Mouse (Mus musculus) erythroid progenitor cell, adult 5-6 weeks (primary cell): ENCODE data around the gene Kcnt1. TPM values are rescaled to one million over a fixed set of nuclear protein-coding genes. Genes with fewer than 3 reads are reported as not detected.

Experiments used
- ATAC-seq: replicated peaks from 2 replicates; pipeline ENCODE4 v1.8.0; 2016; ENCODE audit warnings: moderate number of reproducible peaks, mild to moderate bottlenecking, moderate TSS enrichment, inconsistent platforms; ENCODE audit not compliant: poor library complexity, low FRiP score, severe bottlenecking
- total RNA-seq, 2 experiments: library from RNA; stranded (forward) in 1 of 2; stranded (reverse) in 1 of 2; fragments of 150-400 nt in 1 of 2; fragments of 186-747, 209-891 nt in 1 of 2; gene quantifications; 2 replicates each; pipeline versions ENCODE4 v1.2.3 to v1.2.4; 2015 to 2017; ENCODE audit warnings: low replicate concordance in 2 of 2

Kcnt1 gene
- total RNA-seq, 2 experiments from 2014 or later = not detected

- ATAC-seq = no peak
Observed at GRCm38 (mm10) chr2:25877250-25877735, 13.8 kb downstream of the Kcnt1 start.

GRCm38 (mm10) chr2:25877736-25878268 is 14.3 kb downstream of the Kcnt1 start:
- no peak for ATAC-seq

DNA sequence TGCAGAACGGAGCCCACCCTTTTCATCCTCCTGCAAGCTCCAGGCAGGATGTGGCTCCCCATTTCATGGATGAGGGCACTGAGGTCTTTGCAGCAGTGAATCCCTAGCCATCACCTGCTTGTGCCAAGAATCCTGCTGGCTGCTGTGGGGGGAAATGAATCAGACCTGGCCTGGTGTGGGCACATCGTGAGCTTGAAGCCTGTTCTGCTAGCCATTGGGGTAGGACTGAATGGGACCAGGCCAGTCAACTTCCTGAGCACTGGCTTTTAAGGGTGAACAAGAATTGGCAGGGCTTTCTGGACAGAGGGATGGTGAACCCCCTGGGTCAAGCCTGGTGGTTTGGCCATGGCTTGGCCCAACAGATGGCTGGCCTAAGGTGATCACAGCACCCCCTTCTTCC is 15.0 kb downstream of the Kcnt1 start:
- ATAC-seq = no peak

- ATAC-seq = no peak
Observed at GRCm38 (mm10) chr2:25879061-25879460, 15.5 kb downstream of the Kcnt1 start.

GRCm38 (mm10) chr2:25882276-25882675 is 18.7 kb downstream of the Kcnt1 start:
- no peak for ATAC-seq

- ATAC-seq = no peak
Observed at GRCm38 (mm10) chr2:25884756-25885155, 21.2 kb downstream of the Kcnt1 start.

DNA sequence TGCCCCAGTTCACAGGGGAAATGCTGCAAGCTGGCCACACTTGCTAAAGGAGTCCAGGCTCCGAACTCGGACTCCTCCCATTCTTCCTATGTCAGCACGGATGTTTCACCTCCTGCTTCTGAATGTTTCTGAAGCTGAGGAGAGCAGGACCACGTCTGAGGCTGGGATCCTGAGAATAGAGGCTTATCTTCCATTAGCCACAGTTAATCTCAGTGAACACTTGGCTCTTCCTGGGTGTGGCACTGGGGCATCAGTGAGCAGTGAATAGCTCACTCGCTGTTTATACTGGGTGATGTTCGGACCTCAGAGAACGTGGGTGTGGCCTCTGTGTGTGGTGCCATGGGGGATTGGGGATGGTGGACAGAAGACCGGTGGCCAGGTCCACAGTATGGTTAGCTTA is 23.7 kb downstream of the Kcnt1 start:
- no peak for ATAC-seq

DNA sequence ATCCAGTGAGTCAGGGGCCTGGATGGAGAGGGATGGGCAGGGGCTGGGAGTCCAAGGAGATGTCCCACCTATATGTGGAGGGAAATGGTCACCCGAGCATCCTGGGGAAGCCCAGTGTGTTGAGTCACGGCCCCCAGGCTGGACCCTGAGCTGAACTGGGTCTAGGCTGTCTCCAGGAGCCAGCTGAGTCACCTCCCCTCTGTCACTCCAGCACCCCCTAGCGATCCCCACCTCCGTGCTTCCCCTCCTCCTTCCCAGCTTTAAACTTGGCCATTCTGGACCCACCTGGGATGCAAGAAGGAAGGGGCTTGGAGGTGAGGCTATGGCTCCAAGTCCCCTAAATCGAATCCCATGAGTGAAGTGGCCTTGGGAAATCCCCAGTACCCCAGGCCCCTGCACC is 24.6 kb downstream of the Kcnt1 start:
- no peak for ATAC-seq

DNA sequence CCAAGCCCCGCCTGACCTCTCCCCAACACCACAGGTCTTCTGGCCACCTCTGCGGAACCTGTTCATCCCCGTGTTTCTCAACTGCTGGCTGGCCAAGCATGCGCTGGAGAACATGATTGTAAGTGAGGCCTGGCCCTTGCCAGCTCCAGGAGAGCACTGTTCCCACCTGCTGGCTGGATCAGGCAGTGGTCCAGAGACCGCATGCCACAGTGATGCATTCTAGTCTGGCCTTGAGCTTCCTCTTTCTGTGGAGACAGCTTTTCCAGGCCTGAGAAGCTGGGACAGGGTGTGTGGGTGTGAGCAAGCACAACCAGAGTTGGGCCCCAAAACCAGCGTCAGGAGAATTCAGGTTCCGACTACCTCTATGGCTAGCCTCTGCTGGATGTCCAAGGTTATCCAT is 28.9 kb downstream of the Kcnt1 start:
- ATAC-seq = no peak

DNA sequence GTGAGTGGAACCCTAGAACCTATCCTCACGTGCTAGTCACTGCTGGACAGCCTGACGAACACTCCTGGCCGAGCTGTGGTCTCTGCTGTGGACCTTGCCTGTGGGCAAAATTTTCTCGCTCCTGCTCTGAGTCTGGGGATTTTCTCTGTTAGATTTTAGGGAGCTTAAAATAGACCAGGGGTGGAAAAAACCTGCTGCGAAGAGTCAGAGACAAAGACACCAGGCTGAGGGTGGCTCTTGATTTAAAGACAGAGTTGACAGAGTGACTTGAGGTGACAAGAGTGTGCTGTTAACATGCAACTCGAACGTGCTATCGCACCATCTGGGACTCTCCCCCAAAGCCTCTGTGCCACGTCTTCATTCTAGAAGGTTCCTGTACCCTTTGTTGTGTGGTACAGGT is 35.4 kb downstream of the Kcnt1 start:
- no peak for ATAC-seq

DNA sequence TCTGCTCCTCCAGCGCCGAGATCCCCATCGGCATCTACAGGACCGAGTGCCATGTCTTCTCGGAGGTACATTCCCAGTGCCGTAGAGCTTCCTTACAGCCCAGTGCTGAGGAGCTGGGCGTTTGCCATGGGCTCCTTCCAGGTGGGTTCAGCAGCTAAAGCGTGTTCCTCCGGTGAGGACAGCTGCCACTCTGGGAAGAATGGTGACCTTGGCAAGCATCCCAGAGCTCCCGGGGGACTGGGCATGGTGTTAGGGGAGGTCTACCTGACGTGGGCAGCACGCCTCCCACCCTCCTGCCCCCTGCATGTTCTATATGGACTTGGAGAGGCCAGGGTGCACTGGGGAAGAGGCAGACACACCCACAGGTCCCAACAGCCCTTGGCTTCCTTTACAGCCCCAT is 46.3 kb downstream of the Kcnt1 start:
- no peak for ATAC-seq

GRCm38 (mm10) chr2:25913247-25913646 is 49.7 kb downstream of the Kcnt1 start:
- ATAC-seq = no peak

- no peak for ATAC-seq
Observed at GRCm38 (mm10) chr2:25914201-25914600, 50.7 kb downstream of the Kcnt1 start.

GRCm38 (mm10) chr2:25914821-25915220 is 51.3 kb downstream of the Kcnt1 start:
- no peak for ATAC-seq

DNA sequence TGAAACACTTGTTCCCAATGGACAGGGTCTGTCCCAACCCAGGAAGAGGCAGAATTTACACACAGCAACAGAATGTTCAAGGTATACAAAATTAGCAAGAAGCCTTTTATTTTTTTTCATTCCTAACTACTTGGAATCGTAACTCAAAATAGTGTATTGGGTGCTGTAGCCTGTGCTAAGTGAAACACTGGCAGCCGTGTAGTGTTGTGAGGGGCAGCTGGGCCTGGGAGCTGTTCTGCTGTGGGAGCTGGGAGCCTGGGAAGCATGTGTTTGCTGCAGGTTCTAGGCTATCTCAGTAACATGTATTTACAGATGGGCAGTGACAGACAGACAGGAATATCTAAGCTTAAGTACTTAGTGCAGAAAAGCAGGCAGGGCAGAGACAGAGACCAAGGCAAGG is 54.9 kb downstream of the Kcnt1 start:
- ATAC-seq = no peak

DNA sequence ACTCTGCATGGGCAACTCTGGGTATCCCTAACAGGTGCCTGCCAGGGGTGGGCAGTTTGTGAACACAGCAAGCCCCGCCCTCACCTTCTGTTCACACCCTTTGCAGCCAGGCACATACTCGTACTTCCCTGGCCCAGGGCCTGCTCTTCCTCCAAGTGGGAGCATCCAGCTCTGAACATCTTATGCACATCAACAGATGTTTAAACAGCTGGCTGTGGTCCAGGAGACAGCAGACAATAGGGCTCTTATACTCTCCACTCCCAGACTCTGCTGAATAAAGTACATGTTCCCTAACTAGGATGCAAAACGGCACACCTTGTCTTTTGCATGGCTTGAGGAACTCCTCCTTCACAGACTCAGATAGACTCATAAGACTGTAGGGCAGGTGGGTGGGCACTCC is 56.4 kb downstream of the Kcnt1 start:
- no peak for ATAC-seq

DNA sequence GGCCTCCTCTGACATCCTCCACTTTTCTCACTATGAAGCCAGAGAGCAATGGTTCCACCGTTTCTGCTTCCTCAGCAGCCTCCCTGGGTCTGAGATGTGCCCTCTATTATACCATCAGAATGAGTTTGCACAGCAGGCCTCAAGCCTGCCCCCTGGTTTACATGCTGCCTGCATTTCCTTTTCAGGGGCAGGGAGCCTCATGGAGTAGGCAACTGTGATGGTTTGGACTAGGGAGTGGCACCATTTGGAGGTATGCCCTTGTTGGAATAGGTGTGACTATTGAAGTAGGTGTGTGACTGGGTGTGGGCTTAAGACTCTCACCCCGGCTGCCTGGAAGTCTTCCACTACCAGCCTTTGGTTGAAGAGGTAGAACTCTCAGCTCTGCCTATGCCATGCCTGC is 60.3 kb downstream of the Kcnt1 start:
- no peak for ATAC-seq

DNA sequence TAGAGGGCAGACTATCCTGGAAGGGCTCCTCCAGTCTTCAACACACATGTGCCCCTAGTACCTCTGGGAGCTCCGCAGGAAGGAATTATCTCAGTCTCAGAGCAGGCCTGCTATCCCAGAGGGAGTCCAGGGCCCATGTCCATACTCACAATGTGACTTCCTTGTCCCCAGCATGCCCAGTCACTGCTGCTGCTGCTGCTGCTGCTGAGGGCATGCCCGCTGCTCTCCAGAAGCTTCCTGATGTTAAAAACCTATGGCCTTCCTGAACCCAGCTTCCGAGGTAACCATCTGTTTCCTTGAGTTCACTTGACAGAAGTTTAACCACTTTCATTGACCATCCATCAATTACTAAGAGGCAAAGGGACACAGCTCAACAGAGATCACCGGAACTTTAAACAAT is 61.4 kb downstream of the Kcnt1 start:
- ATAC-seq = no peak

DNA sequence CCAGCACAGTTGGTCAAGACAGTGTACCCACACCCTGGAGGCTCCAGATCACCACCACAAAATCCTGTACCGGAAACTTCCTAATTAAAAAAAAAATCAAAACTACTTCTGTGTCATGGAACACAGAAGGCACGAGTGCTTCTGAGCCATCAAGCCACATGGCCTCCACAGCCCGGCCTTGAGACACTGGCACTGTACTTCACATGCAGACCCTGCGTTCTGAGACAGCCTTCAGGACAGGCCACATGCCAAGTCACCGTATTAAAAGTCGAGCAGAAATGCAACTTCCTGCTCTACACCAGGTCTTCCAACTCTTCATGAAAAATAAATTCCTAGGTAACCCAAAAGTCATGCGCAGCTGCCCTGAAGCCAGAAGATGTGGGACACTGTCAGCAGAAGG is 64.3 kb downstream of the Kcnt1 start:
- no peak for ATAC-seq

- no peak for ATAC-seq
Observed at GRCm38 (mm10) chr2:25931249-25931859, 67.8 kb downstream of the Kcnt1 start.

- ATAC-seq = no peak
Observed at GRCm38 (mm10) chr2:25940503-25940902, 77.0 kb downstream of the Kcnt1 start.

GRCm38 (mm10) chr2:25943822-25944221 is 80.3 kb downstream of the Kcnt1 start:
- no peak for ATAC-seq
